Mouse (Mus musculus) heart, embryonic 11.5 days (tissue): ENCODE data around the gene Chchd6. TPM values are rescaled to one million over a fixed set of nuclear protein-coding genes. Genes with fewer than 3 reads are reported as not detected.

Source experiments
- ATAC-seq: fragments of 200-750 bp; cut with Nextera tagmentation; replicated peaks from 2 replicates; pipeline ENCODE4 v1.8.0; 2017; ENCODE audit warnings: moderate library complexity; ENCODE audit not compliant: insufficient number of reproducible peaks, low FRiP score, low TSS enrichment
- H3K27ac ChIP-seq: fragments of 300-500 bp; sonication (generic); 2 replicates; pipeline ENCODE4 v1.5.1; 2014; ENCODE audit warnings: mild to moderate bottlenecking, low read depth, low read length
- H3K27me3 ChIP-seq: fragments of 300-500 bp; sonication (generic); 2 replicates; pipeline ENCODE4 v1.6.1; 2014; ENCODE audit warnings: mild to moderate bottlenecking, low read length, mixed read lengths; ENCODE audit not compliant: control insufficient read depth, insufficient read depth
- H3K36me3 ChIP-seq: fragments of 300-500 bp; sonication (generic); 2 replicates; pipeline ENCODE4 v1.6.1; 2014; ENCODE audit warnings: mild to moderate bottlenecking, low read length, moderate library complexity, mixed read lengths; ENCODE audit not compliant: control insufficient read depth, insufficient read depth
- H3K4me1 ChIP-seq: fragments of 300-500 bp; sonication (generic); 2 replicates; pipeline ENCODE4 v1.6.1; 2014; ENCODE audit warnings: low read length; ENCODE audit not compliant: control insufficient read depth, insufficient read depth
- H3K4me2 ChIP-seq: fragments of 300-500 bp; sonication (generic); 2 replicates; pipeline ENCODE4 v1.6.1; 2014; ENCODE audit warnings: mild to moderate bottlenecking, moderate library complexity
- H3K4me3 ChIP-seq: fragments of 300-500 bp; sonication (generic); 2 replicates; pipeline ENCODE4 v1.5.1; 2014; ENCODE audit warnings: low read depth, low read length
- H3K9ac ChIP-seq: fragments of 300-500 bp; sonication (generic); 2 replicates; pipeline ENCODE4 v1.6.1; 2014; ENCODE audit warnings: mild to moderate bottlenecking, low read depth, low read length, moderate library complexity
- H3K9me3 ChIP-seq: fragments of 300-500 bp; sonication (generic); replicated peaks from 2 replicates; pipeline ENCODE4 v1.6.1; 2016; ENCODE audit warnings: low read length; ENCODE audit not compliant: control insufficient read depth
- WGBS: fragments of 180-500 bp; shearing (Covaris S2); extraction: QIAGEN DNeasy Blood & Tissue Kit; methylation state at CpG from one replicate; pipeline ENCODE4 v1.1.7; 2014; ENCODE audit not compliant: insufficient replicate concordance; 5-methylcytosine and 5-hydroxymethylcytosine counted together
- polyA plus RNA-seq: library from polyadenylated mRNA; unstranded; fragments of >200 nt; fragmentation: Nextera tagmentation; extraction: Ambion mirVana; gene quantifications from 2 replicates; pipeline ENCODE4 v1.2.1, GENCODE M21; 2014

Gene Chchd6
- polyA plus RNA-seq, 1 experiment from 2014 or later = 45.5 TPM

- Histone ChIP-seq H3K9ac (no peak overlapping the region), H3K4me1 (no peaks in the 10 kb centered on the region), H3K27me3 (no peaks in the 10 kb centered on the region), H3K36me3 (no peaks in the 10 kb centered on the region), H3K4me3 (no peak overlapping the region), H3K9me3 (no peaks in the 10 kb centered on the region), H3K4me2 (no peak overlapping the region), H3K27ac (no peak overlapping the region)
- ATAC-seq = no peak
- WGBS = 47% methylated on average over 2 of the region's 2 CpGs
These were observed 163.5 kb downstream of the Chchd6 start for GRCm38 (mm10) chr6:89431920-89432482.

GRCm38 (mm10) chr6:89430749-89431148, 164.7 kb downstream of the Chchd6 start:
- H3K27me3 ChIP-seq = no peaks in the 10 kb centered on the region
- no peaks in the 10 kb centered on the region for H3K9me3 ChIP-seq
- no peak for ATAC-seq
- no peak overlapping the region for H3K4me3 ChIP-seq
- peaks cover 3% of the 10 kb centered on the region; the same call in 1 of the 2 replicates for H3K4me1 ChIP-seq
- H3K36me3 ChIP-seq = no peaks in the 10 kb centered on the region
- no peak overlapping the region for H3K4me2 ChIP-seq
- no peak overlapping the region for H3K9ac ChIP-seq
- no peak overlapping the region for H3K27ac ChIP-seq

GRCm38 (mm10) chr6:89428661-89429375, 166.6 kb downstream of the Chchd6 start:
- Histone ChIP-seq H3K4me3 (no peak overlapping the region), H3K4me2 (no peak overlapping the region), H3K9ac (no peak overlapping the region), H3K9me3 (no peaks in the 10 kb centered on the region), H3K36me3 (no peaks in the 10 kb centered on the region), H3K27ac (no peak overlapping the region), H3K27me3 (no peaks in the 10 kb centered on the region), H3K4me1 (peaks cover 4% of the 10 kb centered on the region; the same call in 1 of the 2 replicates)
- no peak for ATAC-seq
- 57% methylated on average over 2 of the region's 2 CpGs for WGBS

GRCm38 (mm10) chr6:89424461-89424860, 171.0 kb downstream of the Chchd6 start:
- Histone ChIP-seq H3K27me3 (no peaks in the 10 kb centered on the region), H3K9ac (no peak overlapping the region)
- whole genome bisulfite sequencing = 88% methylated on average over 1 of the region's 1 CpGs

GRCm38 (mm10) chr6:89422621-89423020, 172.8 kb downstream of the Chchd6 start:
- no peak for ATAC-seq
- H3K27ac ChIP-seq = no peak overlapping the region
- no peak overlapping the region for H3K4me2 ChIP-seq
- H3K27me3 ChIP-seq = no peaks in the 10 kb centered on the region
- H3K9ac ChIP-seq = no peak overlapping the region
- no peak overlapping the region for H3K4me3 ChIP-seq
- H3K9me3 ChIP-seq = no peaks in the 10 kb centered on the region
- WGBS = 88% methylated on average over 3 of the region's 3 CpGs
- H3K4me1 ChIP-seq = peaks cover 4% of the 10 kb centered on the region; the same call in 1 of the 2 replicates
- H3K36me3 ChIP-seq = no peaks in the 10 kb centered on the region

More at GRCm38 (mm10) chr6:89424461-89424860, 171.0 kb downstream of the Chchd6 start:
- H3K27ac ChIP-seq = no peak overlapping the region
- no peaks in the 10 kb centered on the region for H3K36me3 ChIP-seq
- H3K4me2 ChIP-seq = no peak overlapping the region
- H3K4me3 ChIP-seq = no peak overlapping the region
- H3K4me1 ChIP-seq = peaks cover 4% of the 10 kb centered on the region; the same call in 1 of the 2 replicates
- no peak for ATAC-seq
- no peaks in the 10 kb centered on the region for H3K9me3 ChIP-seq

- WGBS = 77% methylated on average over 3 of the region's 3 CpGs
- Histone ChIP-seq H3K4me1 (peaks cover 4% of the 10 kb centered on the region; the same call in 1 of the 2 replicates), H3K27ac (no peak overlapping the region), H3K4me3 (no peak overlapping the region), H3K4me2 (no peak overlapping the region), H3K27me3 (no peaks in the 10 kb centered on the region), H3K9me3 (no peaks in the 10 kb centered on the region), H3K9ac (no peak overlapping the region), H3K36me3 (no peaks in the 10 kb centered on the region)
- ATAC-seq = no peak
These were observed 173.5 kb downstream of the Chchd6 start for GRCm38 (mm10) chr6:89421922-89422321.

GRCm38 (mm10) chr6:89421503-89421902, 173.9 kb downstream of the Chchd6 start:
- no peak overlapping the region for H3K9ac ChIP-seq
- no peak overlapping the region for H3K4me3 ChIP-seq
- 74% methylated on average over 6 of the region's 6 CpGs for whole genome bisulfite sequencing
- no peaks in the 10 kb centered on the region for H3K36me3 ChIP-seq
- H3K4me2 ChIP-seq = no peak overlapping the region
- no peaks in the 10 kb centered on the region for H3K9me3 ChIP-seq
- H3K27ac ChIP-seq = no peak overlapping the region
- ATAC-seq = no peak
- H3K27me3 ChIP-seq = no peaks in the 10 kb centered on the region
- H3K4me1 ChIP-seq = peaks cover 4% of the 10 kb centered on the region; the same call in 1 of the 2 replicates

GRCm38 (mm10) chr6:89420756-89421155, 174.7 kb downstream of the Chchd6 start:
- no peak overlapping the region for H3K9ac ChIP-seq
- H3K4me2 ChIP-seq = no peak overlapping the region
- H3K27me3 ChIP-seq = no peaks in the 10 kb centered on the region
- 58% methylated on average over 2 of the region's 2 CpGs for WGBS
- H3K27ac ChIP-seq = no peak overlapping the region
- no peaks in the 10 kb centered on the region for H3K9me3 ChIP-seq
- no peak for ATAC-seq
- peaks cover 2% of the 10 kb centered on the region; the same call in 1 of the 2 replicates for H3K4me1 ChIP-seq
- no peak overlapping the region for H3K4me3 ChIP-seq
- H3K36me3 ChIP-seq = no peaks in the 10 kb centered on the region

GRCm38 (mm10) chr6:89420110-89420509, 175.3 kb downstream of the Chchd6 start:
- no peaks in the 10 kb centered on the region for H3K9me3 ChIP-seq
- ATAC-seq = no peak

More at GRCm38 (mm10) chr6:89420110-89420509, 175.3 kb downstream of the Chchd6 start:
- Histone ChIP-seq H3K4me1 (no peaks in the 10 kb centered on the region), H3K27ac (no peak overlapping the region), H3K36me3 (no peaks in the 10 kb centered on the region), H3K4me2 (no peak overlapping the region), H3K27me3 (no peaks in the 10 kb centered on the region), H3K9ac (no peak overlapping the region), H3K4me3 (no peak overlapping the region)
